Mouse (Mus musculus) v-Abl transformed pro-B cells (cell line): ENCODE data around the gene Tyrobp.

Experiments
- in situ Hi-C, 2 experiments: fragments of 400-800 bp; cut with MboI; formaldehyde crosslinking; loops; one replicate each; pipeline ENCODE4 v1.15.1; 2025; ENCODE audit not compliant: unreplicated experiment in 2 of 2

Gene Tyrobp

GRCm38 (mm10) chr7:30413596-30413995 is at the start of gene Tyrobp:
TSS of gene Tyrobp (plus strand) at chr7:30413760.
- in situ Hi-C loops, result no loop called here

- in situ Hi-C loops, result no loop called here
Observed at GRCm38 (mm10) chr7:30367466-30367865, 46.1 kb upstream of the Tyrobp start.

- in situ Hi-C loops, result loop anchor here (5.0 to 10.0 kb wide), 3 partner anchors 59 to 99 kb away; no protein-coding TSS in a partner anchor
Observed at GRCm38 (mm10) chr7:30373501-30373962, 40.0 kb upstream of the Tyrobp start.

GRCm38 (mm10) chr7:30380061-30380460 is 33.5 kb upstream of the Tyrobp start:
- in situ Hi-C loops, result loop anchor here in 1 of 2 experiments (5.0 kb wide), 1 partner anchor 43 kb away; no protein-coding TSS in a partner anchor

- in situ Hi-C loops, result loop anchor here in 1 of 2 experiments (5.0 kb wide), 1 partner anchor 47 kb away; no protein-coding TSS in a partner anchor
Observed at GRCm38 (mm10) chr7:30384106-30384505, 29.5 kb upstream of the Tyrobp start.

- in situ Hi-C loops, result loop anchor here (5.0 kb wide), 1 partner anchor 34 kb away; no protein-coding TSS in a partner anchor
Observed at GRCm38 (mm10) chr7:30392746-30393520, 20.6 kb upstream of the Tyrobp start.

- in situ Hi-C loops, result loop anchor here (5.0 kb wide), 1 partner anchor 34 kb away; no protein-coding TSS in a partner anchor
Observed at GRCm38 (mm10) chr7:30393631-30394030, 19.9 kb upstream of the Tyrobp start.

DNA sequence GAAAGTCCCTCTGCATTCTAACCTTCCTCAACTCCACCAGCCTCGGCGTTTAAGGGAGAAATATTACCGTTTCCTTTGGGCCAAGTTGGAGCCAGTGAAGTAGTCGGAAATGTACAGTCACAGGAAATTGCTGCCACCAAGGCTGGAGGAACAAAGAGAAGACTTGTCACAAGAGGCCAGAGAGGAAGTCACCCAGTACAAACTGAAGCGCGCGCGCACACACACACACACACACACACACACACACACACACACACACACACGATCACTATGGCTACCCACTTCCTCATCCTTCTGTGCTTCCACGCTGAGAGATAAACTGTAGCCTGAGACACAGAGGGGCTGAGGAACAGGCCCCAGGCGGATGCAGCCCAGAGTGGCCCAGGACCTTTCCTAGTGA is 19.2 kb upstream of the Tyrobp start:
- in situ Hi-C loops, result loop anchor here (5.0 kb wide), 1 partner anchor 33 kb away; no protein-coding TSS in a partner anchor

- in situ Hi-C loops, result loop anchor here (5.0 kb wide), 1 partner anchor 32 kb away; no protein-coding TSS in a partner anchor
Observed at GRCm38 (mm10) chr7:30394871-30395270, 18.7 kb upstream of the Tyrobp start.

DNA sequence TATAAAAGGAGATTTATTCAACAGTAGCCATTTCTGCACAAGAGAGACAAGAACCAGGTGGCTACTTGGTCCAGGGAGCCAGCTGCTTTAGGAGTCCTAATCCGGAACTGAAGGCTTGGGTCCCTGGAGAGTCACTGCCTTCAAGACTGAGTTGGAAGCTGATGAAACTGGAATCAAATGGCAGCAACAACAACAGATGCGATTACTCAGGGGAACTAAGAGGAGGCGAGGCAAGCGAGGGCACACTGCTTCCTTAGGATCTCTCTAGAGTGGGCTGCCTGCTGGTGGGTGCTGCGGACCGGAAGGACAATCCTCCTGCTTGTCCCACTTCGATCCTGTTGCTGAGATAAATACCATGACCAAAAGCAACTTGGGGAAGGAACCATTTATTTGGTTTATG is 13.9 kb upstream of the Tyrobp start:
- in situ Hi-C loops, result no loop called here

DNA sequence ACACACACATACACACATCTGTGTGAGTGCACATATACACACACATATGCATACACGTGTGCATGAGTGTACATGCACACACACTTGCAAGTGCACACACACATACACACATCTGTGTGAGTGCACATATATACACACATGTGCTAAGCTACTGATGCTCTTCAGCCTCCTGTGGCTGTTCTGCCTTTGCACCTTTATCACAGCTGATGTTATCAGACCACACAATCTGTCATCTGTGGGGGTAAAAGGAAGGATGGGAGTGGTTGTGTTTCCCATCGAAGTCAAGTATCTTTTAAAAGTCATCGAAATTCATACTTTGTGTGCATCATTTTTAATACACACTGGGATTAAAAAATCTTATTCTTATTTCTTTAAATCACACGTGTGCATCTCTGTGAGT is 11.2 kb upstream of the Tyrobp start:
- in situ Hi-C loops, result no loop called here

DNA sequence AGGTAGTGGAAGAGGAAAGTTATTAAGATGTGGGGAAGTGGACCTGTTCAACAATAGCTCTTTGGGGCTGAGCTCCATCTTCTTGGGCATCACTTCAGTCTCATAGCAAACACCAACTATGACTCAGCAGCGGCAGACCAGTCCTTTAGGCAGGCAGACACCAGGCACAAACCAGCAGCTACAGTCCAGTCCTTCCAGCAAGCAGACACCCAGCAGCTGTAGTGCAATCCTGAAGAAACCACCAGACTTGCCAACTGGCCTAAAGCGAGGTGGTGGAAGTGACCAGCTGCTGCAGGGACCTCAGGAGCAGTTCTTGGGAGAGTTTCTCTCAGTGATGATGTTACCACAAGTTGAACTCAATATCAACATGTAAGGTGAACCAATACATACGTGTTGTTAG is 4.9 kb upstream of the Tyrobp start:
- in situ Hi-C loops, result no loop called here

DNA sequence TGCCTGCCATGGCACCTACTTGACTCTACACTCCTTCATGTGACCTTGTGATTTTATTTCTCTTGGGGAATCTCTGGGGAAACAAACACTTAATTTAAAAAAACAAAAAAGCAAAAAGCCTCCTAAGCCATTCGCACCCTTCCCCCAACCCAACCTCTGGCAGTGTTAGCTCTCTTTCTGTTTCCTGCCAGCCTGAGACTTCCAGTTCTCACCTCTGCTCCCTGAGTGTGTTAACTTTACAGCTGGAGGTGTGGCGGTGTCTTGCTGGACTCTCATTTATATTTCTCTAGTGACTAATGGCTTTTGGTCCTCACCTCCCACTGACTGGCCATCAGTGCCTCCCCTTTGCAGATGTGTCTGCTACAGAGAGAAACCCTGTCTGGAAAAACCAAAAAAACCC is 3.8 kb upstream of the Tyrobp start:
- in situ Hi-C loops, result no loop called here

DNA sequence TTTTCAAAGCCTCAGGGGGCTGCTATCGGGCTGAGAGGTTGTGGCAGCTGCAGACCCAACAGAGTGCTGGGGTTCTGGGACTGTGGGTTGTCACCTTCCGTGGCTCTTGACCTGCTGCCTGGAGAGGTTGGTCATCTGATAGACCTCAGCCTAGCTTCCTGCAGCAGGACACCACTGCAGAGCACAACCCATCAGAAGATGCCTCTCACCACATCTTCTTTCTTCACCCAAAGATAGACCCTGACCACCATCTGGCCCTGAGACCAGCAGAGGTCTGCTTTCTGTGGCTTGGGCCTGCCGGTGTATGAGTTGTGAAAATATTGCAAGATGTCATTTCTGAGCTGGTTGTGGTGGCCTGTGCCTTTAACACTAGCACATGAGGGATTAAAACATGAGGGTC is 2.5 kb upstream of the Tyrobp start:
- in situ Hi-C loops, result no loop called here

GRCm38 (mm10) chr7:30412735-30413147 is 819 bp upstream of the Tyrobp start:
- in situ Hi-C loops, result no loop called here

DNA sequence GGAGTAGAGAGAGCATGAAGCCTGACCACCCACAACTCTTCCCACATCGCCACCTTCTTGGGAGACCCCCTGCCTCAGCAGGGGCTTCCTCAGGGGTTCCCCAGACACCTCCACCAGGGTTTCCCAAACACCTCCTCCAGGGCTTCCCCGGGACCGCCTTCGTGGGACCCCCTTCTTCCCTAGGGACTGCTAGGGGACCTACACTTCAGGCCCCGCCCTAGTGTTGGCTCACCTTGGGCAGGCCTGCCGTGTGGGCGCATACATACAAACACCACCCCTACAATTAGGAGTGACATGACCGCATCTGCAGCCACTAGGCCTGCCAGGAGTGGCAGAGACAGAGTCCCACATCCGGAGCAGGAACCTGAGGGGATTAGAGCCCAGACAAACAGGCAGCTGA is 4.3 kb downstream of the Tyrobp start:
- in situ Hi-C loops, result no loop called here

GRCm38 (mm10) chr7:30419561-30420499 is 6.3 kb downstream of the Tyrobp start, which contains the start of gene Hcst:
TSS of gene Hcst (minus strand) at chr7:30419854.
- in situ Hi-C loops, result no loop called here

GRCm38 (mm10) chr7:30420673-30421072 is 7.1 kb downstream of the Tyrobp start:
- in situ Hi-C loops, result no loop called here

DNA sequence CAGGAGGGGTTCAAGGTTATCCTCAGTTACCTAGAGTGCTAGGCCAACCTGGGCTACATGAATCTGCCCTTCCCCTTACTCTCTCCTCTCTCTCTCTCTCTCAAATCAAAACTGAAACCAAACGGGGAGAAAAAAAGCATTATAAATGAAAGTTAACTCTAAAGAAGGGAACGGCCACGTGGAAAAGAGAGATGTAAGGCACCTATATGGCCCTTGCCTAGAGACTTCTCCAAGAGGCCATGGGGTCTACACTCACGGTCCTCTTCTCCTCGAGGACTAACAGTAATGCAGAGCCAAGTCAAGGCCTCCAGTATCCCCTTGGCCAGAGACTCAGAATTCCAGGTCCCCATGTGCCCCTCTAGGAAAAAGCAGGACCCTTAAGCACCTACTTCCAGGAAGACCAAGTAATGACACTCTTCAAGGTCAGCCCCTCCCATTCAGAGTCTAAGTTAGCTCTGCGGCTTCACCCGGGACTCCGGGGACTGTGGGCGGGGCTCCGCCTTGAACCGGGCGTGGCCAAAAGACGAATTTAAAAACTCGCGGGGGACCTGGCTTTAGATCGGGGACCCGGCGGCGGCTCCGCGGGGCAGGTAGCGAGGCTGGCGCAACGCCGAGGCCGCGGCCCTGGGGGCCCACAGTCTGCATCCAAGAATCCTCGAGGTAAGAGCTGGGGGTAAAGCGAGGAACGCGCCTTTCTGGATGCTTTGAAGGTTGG is 7.8 kb downstream of the Tyrobp start, which contains the start of gene Nfkbid:
TSS of gene Nfkbid (plus strand) at position 558 of the 715 bp plus-strand sequence.
- in situ Hi-C loops, result no loop called here

- in situ Hi-C loops, result no loop called here
Observed at GRCm38 (mm10) chr7:30421890-30422435, 8.4 kb downstream of the Tyrobp start.
